Mouse (Mus musculus) forebrain, embryonic 10.5 days (tissue): ENCODE data around the gene Rnasek. TPM values are rescaled to one million over a fixed set of nuclear protein-coding genes. Genes with fewer than 3 reads are reported as not detected.
A peak's percentile ranks its signal among the peaks of the same experiment; 100 is the strongest.

ENCODE experiments used
- DNase-seq: peaks from one replicate; pipeline ENCODE4 v3.0.0-alpha.2; 2017; ENCODE audit warnings: low spot score; ENCODE audit errors: extremely low spot score
- H3K27ac ChIP-seq: fragments of 300-500 bp; sonication (generic); 2 replicates; pipeline ENCODE4 v1.5.1; 2016; ENCODE audit warnings: mild to moderate bottlenecking
- H3K27me3 ChIP-seq: fragments of 300-500 bp; sonication (generic); 2 replicates; pipeline ENCODE4 v1.6.1; 2016; ENCODE audit warnings: mild to moderate bottlenecking; ENCODE audit not compliant: poor library complexity, severe bottlenecking
- H3K36me3 ChIP-seq: fragments of 300-500 bp; sonication (generic); replicated peaks from 2 replicates; pipeline ENCODE4 v1.6.1; 2016; ENCODE audit warnings: mild to moderate bottlenecking, moderate library complexity
- H3K4me1 ChIP-seq: fragments of 300-500 bp; sonication (generic); 2 replicates; pipeline ENCODE4 v1.6.1; 2016
- H3K4me3 ChIP-seq: fragments of 300-500 bp; sonication (generic); 2 replicates; pipeline ENCODE4 v1.5.1; 2016; ENCODE audit warnings: mild to moderate bottlenecking, moderate library complexity
- H3K9me3 ChIP-seq: fragments of 300-500 bp; sonication (generic); 2 replicates; pipeline ENCODE4 v1.6.1; 2016; ENCODE audit warnings: mild to moderate bottlenecking, moderate library complexity
- WGBS: fragments of 180-500 bp; shearing (Covaris S2); methylation state at CpG from one replicate; pipeline ENCODE4 v1.1.7; 2016; 5-methylcytosine and 5-hydroxymethylcytosine counted together
- polyA plus RNA-seq: library from polyadenylated mRNA; unstranded; fragments of >200 nt; fragmentation: Nextera tagmentation; extraction: Ambion mirVana; gene quantifications from 2 replicates; pipeline ENCODE4 v1.2.1, GENCODE M21; 2016

Rnasek gene
- polyA plus RNA-seq, 1 experiment from 2014 or later = 92.7 TPM

DNA sequence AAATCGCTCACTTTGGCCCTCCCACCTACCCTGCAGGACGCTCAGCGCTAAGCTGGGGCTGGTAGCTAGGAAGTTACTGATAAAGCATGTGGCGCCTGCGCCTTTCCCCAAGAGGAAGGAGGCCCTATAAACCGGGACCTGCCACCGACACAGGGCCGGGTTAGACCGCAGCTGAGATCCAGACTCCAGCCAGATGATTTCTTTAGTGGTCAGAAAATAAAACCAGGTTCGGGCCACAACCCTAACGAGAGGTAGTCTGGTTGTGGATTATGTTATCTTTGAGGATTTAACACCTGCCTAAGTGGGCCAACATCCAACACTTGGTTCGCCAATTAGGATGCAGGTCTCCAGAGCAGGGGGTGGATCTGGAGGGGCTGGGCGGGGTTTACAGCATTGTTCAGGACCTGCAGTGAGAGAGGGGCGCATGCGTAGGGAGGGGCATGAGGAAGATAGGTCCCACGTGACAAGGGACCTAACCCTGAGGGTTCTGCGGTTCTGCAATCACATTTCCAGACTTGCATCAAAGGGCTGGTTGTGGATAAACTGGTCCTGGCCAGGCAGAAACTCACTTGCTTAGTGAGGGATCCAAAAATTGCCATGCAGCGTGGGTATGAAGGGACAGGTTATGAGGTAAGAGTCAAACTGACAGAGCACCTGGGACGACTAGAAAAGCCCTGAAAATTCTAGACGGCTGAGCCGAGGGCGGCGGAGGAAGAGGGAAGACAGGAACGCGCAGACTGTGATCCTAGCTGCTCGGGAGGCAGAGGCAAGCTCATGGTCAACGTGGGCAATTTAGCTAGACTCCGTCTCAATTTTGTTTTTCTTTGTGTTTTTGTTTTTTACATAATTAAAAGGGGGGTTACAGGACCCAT, 18.7 kb downstream of the Rnasek start, which contains the start of gene Slc16a13:
Gene Slc16a13, minus strand, starts transcription at position 334 of the 872 bp plus-strand sequence.
- peak within 1 kb of the TSS; percentile 90 for H3K27ac ChIP-seq
- peak; percentile 95 for DNase-seq
- H3K27me3 ChIP-seq = peaks cover 79% of the 10 kb centered on the region
- H3K36me3 ChIP-seq = peaks cover 23% of the 10 kb centered on the region
- peaks cover 45% of the 10 kb centered on the region for H3K4me1 ChIP-seq
- H3K4me3 ChIP-seq = peak within 1 kb of the TSS; percentile 65
- WGBS = under 1% methylated on average over 28 of the region's 28 CpGs
- no peaks in the 10 kb centered on the region for H3K9me3 ChIP-seq

DNA sequence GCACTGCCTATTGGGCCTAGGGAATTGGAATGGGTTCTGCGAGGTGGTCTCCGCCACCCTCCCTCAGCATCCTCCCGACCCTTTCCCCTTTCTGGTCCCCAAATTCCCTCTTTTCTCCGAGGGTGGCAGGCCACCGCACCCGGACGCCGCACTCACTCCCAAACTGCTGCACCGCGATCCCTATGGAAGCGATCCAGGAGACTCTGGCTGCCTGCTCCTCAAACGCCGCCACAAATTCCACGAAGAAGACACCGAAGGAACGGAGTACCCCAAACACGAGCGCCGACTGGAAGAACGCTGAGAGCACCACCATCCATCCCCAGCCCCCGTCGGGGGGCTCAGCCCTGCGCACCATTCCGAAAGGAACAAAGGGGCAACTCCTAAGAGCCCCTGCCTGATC, 19.3 kb downstream of the Rnasek start:
- peak overlapping the region; percentile 65 for H3K4me3 ChIP-seq
- H3K27ac ChIP-seq = peak overlapping the region; percentile 90
- peaks cover 49% of the 10 kb centered on the region for H3K4me1 ChIP-seq
- under 1% methylated on average over 24 of the region's 24 CpGs for WGBS
- H3K9me3 ChIP-seq = no peaks in the 10 kb centered on the region
- no peak for DNase-seq
- H3K36me3 ChIP-seq = peaks cover 23% of the 10 kb centered on the region
- peaks cover 79% of the 10 kb centered on the region for H3K27me3 ChIP-seq

GRCm38 (mm10) chr11:70219873-70220272, 19.8 kb downstream of the Rnasek start:
- no peak for DNase-seq

GRCm38 (mm10) chr11:70218741-70219470, 20.7 kb downstream of the Rnasek start:
- H3K27me3 ChIP-seq = peaks cover 79% of the 10 kb centered on the region

More at GRCm38 (mm10) chr11:70219873-70220272, 19.8 kb downstream of the Rnasek start:
- peak overlapping the region; percentile 90 for H3K27ac ChIP-seq
- no peaks in the 10 kb centered on the region for H3K9me3 ChIP-seq
- WGBS = 58% methylated on average over 7 of the region's 7 CpGs
- H3K36me3 ChIP-seq = peaks cover 23% of the 10 kb centered on the region
- H3K27me3 ChIP-seq = peaks cover 79% of the 10 kb centered on the region
- peak overlapping the region; percentile 65 for H3K4me3 ChIP-seq
- H3K4me1 ChIP-seq = peaks cover 53% of the 10 kb centered on the region

GRCm38 (mm10) chr11:70218039-70218438, 21.6 kb downstream of the Rnasek start:
- Histone ChIP-seq H3K4me3 (no peak overlapping the region), H3K27me3 (peaks cover 81% of the 10 kb centered on the region), H3K9me3 (no peaks in the 10 kb centered on the region), H3K36me3 (peaks cover 23% of the 10 kb centered on the region), H3K4me1 (peaks cover 71% of the 10 kb centered on the region), H3K27ac (no peak overlapping the region)
- DNase-seq = no peak
- WGBS = 92% methylated on average over 4 of the region's 4 CpGs

More at GRCm38 (mm10) chr11:70218741-70219470, 20.7 kb downstream of the Rnasek start:
- Histone ChIP-seq H3K4me1 (peaks cover 63% of the 10 kb centered on the region), H3K9me3 (no peaks in the 10 kb centered on the region), H3K4me3 (peak overlapping the region; percentile 65), H3K27ac (no peak overlapping the region), H3K36me3 (peaks cover 23% of the 10 kb centered on the region)
- no peak for DNase-seq
- 87% methylated on average over 15 of the region's 15 CpGs for WGBS

DNA sequence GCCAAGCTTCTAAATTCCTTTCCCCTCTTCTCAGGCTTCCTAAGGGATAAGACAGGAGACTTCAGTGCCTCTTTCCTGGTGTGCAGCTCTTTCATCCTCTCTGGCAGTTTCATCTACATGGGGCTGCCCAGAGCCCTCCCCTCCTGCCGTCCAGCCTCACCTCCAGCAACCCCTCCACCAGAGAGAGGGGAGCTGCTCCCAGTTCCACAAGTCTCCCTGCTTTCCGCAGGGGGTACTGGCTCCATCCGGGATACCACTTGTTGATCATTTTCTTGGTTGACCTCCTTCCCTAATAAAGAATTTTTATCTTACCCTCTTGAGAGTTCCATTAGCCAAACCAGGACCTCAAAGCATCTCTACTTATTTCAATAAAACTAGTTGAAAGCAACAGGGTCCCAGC, 23.5 kb downstream of the Rnasek start:
- H3K27me3 ChIP-seq = peaks cover 86% of the 10 kb centered on the region
- DNase-seq = no peak
- WGBS = 53% methylated on average over 3 of the region's 3 CpGs
- H3K36me3 ChIP-seq = peaks cover 23% of the 10 kb centered on the region
- H3K4me3 ChIP-seq = no peak overlapping the region
- H3K27ac ChIP-seq = no peak overlapping the region
- H3K9me3 ChIP-seq = no peaks in the 10 kb centered on the region
- peaks cover 57% of the 10 kb centered on the region for H3K4me1 ChIP-seq

- Histone ChIP-seq H3K36me3 (peaks cover 23% of the 10 kb centered on the region), H3K4me3 (peak overlapping the region; percentile 52), H3K4me1 (peaks cover 49% of the 10 kb centered on the region), H3K27ac (no peak overlapping the region), H3K27me3 (peaks cover 86% of the 10 kb centered on the region), H3K9me3 (no peaks in the 10 kb centered on the region)
- WGBS = 10% methylated on average over 22 of the region's 22 CpGs
- no peak for DNase-seq
These were observed 24.3 kb downstream of the Rnasek start for GRCm38 (mm10) chr11:70215301-70215700.

- 3% methylated on average over 18 of the region's 18 CpGs for WGBS
These were observed 24.8 kb downstream of the Rnasek start for GRCm38 (mm10) chr11:70214856-70215209.

DNA sequence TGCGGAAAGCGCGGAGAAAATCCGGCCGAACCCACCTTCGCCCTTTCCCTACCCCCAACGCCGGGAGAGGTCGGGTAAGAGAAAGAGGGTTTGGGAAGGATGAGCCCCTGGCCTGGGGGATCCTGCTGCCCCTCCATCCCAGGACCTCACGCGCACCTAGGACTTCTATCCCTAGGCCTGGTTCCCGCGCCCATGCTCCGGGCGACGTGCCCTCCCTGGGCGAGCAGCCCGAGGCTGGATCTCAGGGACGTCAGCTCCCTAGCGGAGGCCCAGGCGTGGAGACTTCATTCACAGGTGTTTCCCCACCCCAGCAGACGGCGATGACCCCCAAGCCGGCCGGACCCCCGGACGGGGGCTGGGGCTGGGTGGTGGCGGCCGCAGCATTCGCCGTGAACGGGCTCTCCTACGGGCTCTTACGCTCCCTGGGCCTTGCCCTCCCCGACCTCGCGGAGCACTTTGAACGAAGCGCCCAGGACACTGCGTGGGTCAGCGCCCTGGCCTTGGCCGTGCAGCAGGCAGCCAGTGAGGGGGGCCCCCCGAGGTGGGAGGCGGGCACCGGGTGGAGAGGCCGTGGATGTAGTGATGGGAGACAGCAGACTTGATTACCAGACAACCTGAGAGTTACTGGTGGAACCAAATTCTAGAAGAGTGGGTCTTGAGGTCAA, 25.3 kb downstream of the Rnasek start:
- Histone ChIP-seq H3K27me3 (peaks cover 77% of the 10 kb centered on the region), H3K4me1 (peaks cover 39% of the 10 kb centered on the region), H3K9me3 (no peaks in the 10 kb centered on the region), H3K27ac (0 out of 2 replicates have a peak overlapping the region, but pooled peaks have one; percentile 48), H3K4me3 (peak overlapping the region; percentile 52), H3K36me3 (peaks cover 23% of the 10 kb centered on the region)
- no peak for DNase-seq
- WGBS = 1% methylated on average over 46 of the region's 46 CpGs

More at GRCm38 (mm10) chr11:70214856-70215209, 24.8 kb downstream of the Rnasek start:
- peak overlapping the region; percentile 52 for H3K4me3 ChIP-seq
- no peak for DNase-seq
- H3K4me1 ChIP-seq = peaks cover 44% of the 10 kb centered on the region
- no peak overlapping the region for H3K27ac ChIP-seq
- H3K9me3 ChIP-seq = no peaks in the 10 kb centered on the region
- H3K27me3 ChIP-seq = peaks cover 82% of the 10 kb centered on the region
- H3K36me3 ChIP-seq = peaks cover 23% of the 10 kb centered on the region

GRCm38 (mm10) chr11:70213736-70214135, 25.9 kb downstream of the Rnasek start:
- WGBS = 6% methylated on average over 26 of the region's 26 CpGs
- peaks cover 33% of the 10 kb centered on the region for H3K4me1 ChIP-seq
- no peak overlapping the region for H3K27ac ChIP-seq
- H3K36me3 ChIP-seq = peaks cover 23% of the 10 kb centered on the region
- H3K27me3 ChIP-seq = peaks cover 71% of the 10 kb centered on the region
- no peak for DNase-seq
- H3K9me3 ChIP-seq = no peaks in the 10 kb centered on the region
- H3K4me3 ChIP-seq = peak overlapping the region; percentile 52

DNA sequence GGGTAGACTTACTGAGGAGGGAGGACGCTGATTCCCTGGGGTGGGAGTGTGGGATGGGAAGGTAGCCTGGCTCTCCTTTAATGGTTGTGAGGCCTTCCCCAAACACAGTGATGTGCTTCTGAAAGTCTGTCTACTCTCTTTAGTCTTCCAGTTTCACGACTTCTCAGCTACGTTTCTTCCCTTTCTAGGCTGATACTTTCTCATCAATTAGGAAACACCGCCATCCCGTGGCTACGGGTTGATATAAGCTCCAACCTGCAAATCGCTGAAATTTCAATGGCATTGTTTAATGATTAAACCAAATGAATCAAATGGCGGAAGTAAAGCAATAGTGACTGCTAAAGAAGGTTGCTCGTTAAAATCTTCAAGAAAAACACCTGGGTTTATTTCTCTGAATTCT, 26.7 kb downstream of the Rnasek start:
- H3K27me3 ChIP-seq = peaks cover 63% of the 10 kb centered on the region
- DNase-seq = no peak
- H3K27ac ChIP-seq = no peak overlapping the region
- H3K4me3 ChIP-seq = no peak overlapping the region
- H3K9me3 ChIP-seq = no peaks in the 10 kb centered on the region
- WGBS = 15% methylated on average over 9 of the region's 9 CpGs
- H3K4me1 ChIP-seq = peaks cover 29% of the 10 kb centered on the region
- peaks cover 15% of the 10 kb centered on the region for H3K36me3 ChIP-seq

DNA sequence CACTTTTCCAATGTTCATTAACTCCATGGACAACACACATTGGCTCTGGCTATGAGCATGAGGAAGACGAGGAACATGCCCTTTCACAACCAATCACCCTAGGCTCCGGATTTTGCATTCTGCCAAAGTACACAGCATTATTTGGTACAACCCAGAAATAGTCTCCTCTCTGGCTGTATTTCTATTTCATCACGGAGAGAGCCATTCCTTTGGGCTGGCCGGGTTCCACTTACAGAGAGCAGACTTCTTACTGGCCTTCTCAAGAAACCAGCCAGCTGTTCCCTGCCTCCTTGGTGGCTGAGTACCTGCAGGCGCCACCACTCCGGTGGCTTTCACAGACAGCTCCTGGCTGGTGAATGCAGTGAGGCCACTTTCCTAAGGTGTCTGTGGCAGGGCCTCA, 27.2 kb downstream of the Rnasek start, which contains the start of gene Slc16a11:
Gene Slc16a11, plus strand, starts transcription at position 330 of the 400 bp plus-strand sequence.
- Histone ChIP-seq H3K9me3 (no peaks in the 10 kb centered on the region), H3K4me3 (peak within 1 kb of the TSS; percentile 52; the same call in 1 of the 2 replicates), H3K4me1 (peaks cover 29% of the 10 kb centered on the region), H3K27me3 (peaks cover 58% of the 10 kb centered on the region), H3K36me3 (peaks cover 10% of the 10 kb centered on the region), H3K27ac (no peak within 1 kb of the TSS)
- DNase-seq = no peak
- 70% methylated on average over 6 of the region's 6 CpGs for WGBS
